Mouse (Mus musculus): ENCODE measurements around the gene Nucks1.
A peak's percentile ranks its signal among the peaks of the same experiment; 100 is the strongest.
"Not testable (repeated sequence)": the region's sequence is repeated elsewhere in the genome, so short reads cannot be mapped to it uniquely, and the experiment has no call there.

Gene Nucks1

DNA sequence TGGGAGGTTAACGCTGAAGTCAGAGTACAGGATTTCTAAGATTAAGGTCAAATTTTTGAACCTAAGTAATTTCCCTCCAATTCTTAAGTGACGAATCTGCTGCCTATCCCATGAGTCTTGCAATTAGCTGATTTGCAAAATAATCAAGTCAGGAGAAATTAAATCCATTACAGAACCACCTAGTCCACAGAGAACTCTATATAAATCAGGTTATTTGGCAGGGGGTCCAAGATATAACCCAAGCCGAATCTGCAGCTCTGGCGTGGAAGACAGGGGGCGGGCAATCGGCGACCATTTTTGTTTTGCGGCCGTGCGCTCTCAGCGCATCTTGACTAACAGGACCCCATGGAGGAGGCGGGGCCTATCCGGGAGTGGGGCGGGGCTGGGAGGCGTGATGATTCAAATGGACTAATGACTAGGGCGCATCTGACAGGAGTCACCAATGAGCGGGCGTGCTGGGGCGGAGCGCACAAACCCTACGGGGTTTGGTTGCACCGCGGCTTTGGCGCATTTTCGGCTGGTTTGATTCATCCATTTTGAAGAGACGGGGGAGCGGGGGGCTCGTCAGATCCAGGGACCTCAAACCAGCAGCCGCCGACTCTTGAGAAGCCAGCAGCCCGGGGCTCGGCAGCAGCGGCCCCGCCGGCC lies at the start of gene Nucks1:
Gene Nucks1 (plus strand): TSS at position 534 of the 648 bp plus-strand sequence.
- peak; percentile 97 for DNase-seq (ENCODE audit: extremely low read depth, low read depth)

DNA sequence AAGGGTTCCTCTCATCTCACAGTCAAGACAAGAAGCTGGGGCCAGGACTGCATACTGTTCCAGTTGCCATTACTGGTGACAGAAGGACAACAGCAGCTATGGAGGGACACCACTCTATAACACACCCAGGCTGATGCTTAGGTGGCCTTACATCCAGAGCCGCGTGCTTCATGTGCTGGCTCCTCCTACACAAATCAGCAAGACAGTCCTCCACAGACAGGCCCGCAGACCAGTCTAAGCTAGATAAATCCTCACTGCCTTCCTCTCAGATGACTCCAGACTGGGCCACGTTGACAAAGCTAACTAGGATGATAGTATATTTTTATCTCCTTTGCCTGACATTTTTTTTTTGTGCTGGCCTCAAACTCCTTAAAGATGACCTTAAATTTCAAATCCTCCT lies 48.5 kb upstream of the Nucks1 start:
- DNase-seq (ENCODE audit: extremely low read depth, low read depth): no peak

DNA sequence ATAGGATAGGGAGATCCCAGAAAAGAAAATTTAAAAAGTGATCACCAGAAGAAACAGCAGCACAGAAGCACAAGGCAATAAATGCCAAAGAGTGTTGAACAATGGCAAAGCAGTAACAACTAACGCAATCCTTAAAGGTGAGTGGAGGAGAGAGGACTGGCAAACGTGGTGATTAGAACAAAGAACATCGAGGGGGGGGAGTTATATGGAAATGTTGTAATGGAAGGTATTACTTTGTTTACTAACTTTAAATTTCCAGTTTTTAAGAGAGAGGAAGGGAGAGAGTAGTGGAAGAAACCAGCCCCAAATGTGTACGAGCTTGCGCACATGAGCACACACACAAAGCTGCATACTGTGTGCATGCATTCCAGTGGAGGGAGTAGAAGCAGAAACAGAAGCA lies 44.7 kb upstream of the Nucks1 start:
- DNase-seq (ENCODE audit: extremely low read depth, low read depth): no peak

DNA sequence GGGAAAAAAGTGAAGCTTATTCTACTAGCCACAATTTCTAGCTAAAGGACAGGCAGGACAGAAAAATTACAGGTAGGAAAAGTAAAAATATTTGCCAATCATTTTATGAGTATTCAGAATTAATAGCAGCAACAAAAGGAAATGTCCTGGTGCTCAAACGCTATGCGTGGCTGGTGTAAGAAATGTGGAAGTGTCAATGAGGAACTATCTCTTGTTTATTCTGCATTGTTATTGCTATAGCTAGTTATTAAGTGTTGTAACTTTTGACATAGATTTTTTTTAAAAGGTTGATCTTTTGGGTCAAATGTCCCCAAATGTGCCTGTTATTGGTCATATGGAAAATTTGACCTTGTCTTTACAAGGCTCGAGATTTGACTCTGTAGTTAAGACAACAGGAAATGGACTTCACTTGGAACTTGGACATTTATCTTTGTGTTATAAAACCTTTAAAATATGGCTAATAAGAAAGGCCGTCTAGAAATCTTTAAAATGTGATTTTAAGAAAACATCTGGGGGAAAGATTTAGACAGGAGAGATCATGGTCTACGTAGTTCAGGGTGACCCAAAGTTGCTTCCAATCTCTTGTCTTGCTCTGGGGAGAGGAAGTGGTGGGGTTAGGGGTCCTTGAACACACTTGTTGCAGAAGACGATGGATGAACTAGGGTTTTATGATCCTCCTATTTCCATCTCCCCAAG lies 43.9 kb upstream of the Nucks1 start:
- peak; percentile 59 for DNase-seq (ENCODE audit: extremely low read depth, low read depth)

DNA sequence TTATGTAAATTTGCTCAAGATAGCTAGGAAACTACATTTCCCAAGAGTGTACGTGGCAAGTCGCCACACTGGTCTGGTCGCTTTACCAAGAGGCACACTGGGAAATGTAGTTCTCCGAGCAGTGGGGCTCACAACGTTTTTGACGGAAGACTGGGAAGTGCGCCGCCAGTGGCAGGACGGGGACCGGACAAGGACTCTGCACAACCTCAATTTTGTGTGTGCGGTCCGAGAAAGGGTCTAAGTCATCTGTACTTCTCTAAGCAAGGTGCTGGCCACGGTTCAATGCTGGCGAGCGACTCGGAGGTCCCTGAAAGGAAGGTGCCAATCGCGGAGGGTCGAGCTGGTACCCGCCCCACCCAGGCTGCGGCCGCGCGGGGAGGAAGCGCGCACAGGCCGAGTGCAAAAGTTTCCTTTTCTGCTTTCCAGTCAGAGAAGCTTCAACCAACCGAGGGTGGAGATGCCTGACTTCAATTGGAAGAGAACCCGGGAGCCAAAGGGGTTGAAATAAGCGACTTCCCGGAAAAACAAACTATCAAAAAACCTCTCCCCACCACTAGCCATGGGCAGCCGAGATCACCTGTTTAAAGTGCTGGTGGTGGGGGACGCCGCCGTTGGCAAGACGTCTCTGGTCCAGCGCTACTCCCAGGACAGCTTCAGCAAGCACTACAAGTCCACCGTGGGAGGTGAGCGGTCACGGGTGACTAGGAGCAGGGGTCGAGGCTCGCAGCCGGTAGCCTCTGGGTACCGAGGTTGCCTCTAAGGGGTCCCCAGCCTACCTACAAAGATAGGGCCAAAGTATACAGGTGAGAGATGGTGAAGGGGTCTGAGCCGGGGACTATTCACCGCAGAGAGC lies 43.0 kb upstream of the Nucks1 start, which contains the start of gene Rab29:
Gene Rab29 (plus strand): TSS at position 132 of the 853 bp plus-strand sequence.
- peak; percentile 96 for DNase-seq (ENCODE audit: extremely low read depth, low read depth)

DNA sequence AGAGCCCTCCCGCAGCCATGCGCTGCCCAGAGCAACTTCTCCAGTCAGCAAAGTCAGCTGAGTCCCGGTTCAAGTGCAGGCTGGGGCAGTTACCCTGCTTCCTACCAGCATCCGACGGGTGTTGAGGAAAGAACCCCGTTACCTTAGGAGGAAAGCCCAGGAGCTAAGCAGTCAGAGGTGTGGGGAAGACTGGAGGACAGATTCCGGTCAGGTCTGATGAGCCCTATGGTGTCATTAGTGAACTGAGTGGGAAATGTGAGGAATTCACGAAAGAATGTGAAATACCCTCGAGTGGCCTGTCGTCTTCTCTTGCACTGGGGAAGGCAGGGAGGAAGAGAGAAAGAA lies 42.4 kb upstream of the Nucks1 start:
- DNase-seq (ENCODE audit: extremely low read depth, low read depth): no peak

DNA sequence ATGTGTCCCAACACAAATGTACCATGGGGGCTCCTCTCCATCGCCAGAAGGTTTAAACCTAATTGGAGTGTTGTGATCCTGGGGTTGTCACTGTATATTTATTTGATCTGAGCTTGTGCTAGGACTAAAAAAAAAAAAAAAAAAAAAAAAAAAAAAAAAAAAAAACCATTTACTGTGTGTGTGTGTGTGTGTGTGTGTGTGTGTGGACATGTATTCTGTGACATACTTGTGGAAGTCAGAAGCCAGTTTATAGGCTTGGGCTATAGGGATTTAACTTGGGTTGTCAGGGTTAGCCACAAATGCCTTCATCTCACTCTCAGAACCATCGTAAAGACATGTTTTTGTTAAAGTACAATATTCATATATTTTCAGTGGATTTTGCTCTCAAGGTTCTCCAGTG lies 40.8 kb upstream of the Nucks1 start:
- DNase-seq (ENCODE audit: extremely low read depth, low read depth): no peak

DNA sequence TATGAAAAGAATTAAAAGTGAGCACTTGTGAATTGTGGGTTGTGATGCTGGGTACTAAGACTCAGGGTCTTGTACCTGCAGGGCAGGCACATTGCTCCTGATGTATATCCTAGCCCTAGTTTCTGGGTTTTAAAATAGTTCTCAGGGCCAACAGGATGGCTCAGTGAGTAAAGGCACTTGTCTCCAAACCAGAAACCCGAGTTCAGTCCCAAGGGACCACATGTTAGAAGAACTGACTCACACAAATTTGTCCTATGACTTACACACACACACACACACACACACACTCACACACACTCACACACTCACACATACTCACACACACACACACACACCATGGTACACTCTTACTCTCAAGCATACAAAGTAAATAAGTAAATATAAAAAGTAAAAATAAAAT lies 37.5 kb upstream of the Nucks1 start:
- DNase-seq (ENCODE audit: extremely low read depth, low read depth): no peak

DNA sequence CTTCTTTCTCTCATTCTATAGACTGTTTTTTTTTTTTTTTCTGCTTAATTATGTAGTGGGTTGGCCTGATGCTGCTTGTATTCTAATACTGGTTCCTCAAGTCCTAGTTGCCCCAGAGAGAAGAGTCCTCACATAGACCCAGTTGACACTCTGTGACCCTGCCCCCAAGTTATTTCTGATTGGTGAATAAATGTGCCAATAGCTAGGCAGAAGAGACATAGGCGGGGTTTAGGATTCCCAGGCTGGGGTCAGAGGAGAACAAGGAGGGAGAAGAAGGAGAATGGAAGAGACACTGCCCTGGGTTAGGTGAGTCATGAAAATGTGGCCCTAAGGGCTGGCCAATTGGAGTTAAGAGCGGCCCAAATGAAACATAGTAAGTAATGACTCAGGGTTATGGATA lies 30.5 kb upstream of the Nucks1 start:
- DNase-seq (ENCODE audit: extremely low read depth, low read depth): no peak

DNA sequence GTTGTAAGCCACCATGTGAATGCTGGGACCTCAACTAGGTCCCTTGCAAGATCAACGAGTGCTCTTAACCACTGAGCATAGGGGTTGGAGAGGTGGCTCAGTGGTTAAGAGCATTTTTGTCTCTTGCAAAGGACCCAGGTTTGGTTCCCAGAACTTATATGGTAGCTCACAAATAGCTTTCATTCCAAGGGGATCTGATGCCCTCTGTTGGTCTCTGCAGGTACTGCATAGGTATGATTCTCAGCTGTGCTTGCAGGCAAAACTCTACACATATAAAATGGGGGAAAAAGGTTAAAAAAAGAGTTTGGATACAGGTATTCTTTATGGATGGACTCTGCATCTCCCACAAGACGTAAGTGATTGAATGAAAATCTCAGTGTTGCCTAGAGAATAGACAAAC lies 27.5 kb upstream of the Nucks1 start:
- peak; percentile 31 for DNase-seq (ENCODE audit: extremely low read depth, low read depth)

DNA sequence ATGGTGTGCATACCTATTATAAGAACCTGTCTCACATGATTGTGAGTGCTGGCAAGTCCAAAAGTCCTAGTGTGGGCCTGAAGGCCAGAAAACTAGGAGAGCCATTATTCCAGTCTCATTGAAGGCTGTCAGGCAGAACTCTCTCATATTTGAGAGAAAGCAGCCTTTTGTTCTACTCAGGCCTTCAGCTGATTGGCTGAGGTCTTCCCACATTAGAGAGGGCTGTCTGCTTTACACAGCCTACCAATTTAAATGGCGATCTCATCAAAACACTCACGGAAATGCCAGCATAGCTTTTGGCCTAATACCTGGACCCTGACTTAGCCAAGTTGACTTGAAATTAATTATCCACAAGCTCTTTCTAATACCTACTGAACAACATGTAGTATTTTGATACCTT lies 24.2 kb upstream of the Nucks1 start:
- no peak for DNase-seq (ENCODE audit: extremely low read depth, low read depth)

DNA sequence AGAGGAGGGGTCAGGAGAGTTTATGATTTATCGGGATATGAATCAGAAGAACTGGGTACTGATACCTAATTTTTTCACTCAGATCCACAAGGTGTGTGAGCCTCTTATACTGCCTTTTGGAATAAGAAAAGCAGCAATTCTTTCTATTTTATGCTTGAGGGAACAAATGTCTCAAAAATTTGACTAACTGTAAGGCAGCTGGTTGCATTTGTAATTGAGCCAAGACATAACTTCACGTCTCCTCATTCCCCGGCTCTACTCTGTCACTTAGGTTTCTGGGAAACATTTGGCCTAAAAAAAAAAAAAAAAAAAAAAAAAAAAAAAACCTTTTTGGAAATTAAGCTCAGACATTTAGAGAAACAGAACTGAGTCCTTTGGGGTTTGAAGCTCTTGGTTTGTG lies 23.7 kb upstream of the Nucks1 start:
- no peak for DNase-seq (ENCODE audit: extremely low read depth, low read depth)

DNA sequence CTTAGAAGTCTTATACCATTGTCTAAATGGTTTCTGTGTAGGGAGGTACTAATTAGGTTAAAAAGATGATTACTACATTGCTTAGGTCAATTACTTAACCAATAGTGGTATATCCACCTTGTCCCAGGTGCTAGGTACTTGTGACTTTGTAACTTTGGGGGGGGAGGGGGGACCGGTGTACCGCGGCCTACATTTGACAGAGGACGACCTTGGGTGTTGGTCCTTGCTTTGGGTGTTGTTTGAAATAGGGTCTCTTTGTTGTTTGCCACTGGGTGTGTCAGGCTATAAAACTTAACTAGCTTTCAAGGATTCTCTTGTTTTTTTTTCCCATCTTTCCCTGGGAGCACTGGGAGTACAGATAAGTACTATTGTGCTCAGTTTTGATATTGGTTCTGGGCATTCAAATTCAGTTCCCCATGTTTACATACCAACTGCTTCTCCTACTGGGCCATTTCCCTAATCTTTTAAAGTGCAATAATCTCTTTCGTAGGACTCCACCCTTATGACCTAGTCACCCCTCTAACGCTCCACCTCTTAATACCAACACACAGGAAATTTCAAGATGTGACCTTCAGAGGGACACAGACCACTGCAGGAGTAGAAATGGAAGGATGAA lies 20.2 kb upstream of the Nucks1 start:
- DNase-seq (ENCODE audit: extremely low read depth, low read depth): no peak

DNA sequence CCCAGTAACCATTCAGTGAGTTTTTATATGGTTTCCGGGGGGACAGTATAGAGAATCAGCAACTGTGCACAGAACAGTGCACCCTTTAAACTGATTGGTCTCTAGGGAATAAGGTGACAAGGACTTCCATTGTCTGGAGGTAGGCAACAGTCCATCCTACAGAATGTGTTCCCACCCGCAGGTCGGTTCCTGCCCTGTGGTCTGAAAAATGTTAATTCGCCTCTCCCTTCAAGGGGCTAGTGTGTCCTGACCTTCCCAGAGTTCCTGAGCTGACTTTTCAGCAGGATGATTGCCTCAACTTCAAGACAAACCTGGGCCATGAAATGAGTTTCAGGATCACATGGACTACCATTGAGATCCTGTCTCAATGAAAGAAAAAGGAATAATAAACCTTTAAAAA lies 18.9 kb upstream of the Nucks1 start:
- DNase-seq (ENCODE audit: extremely low read depth, low read depth): no peak

DNA sequence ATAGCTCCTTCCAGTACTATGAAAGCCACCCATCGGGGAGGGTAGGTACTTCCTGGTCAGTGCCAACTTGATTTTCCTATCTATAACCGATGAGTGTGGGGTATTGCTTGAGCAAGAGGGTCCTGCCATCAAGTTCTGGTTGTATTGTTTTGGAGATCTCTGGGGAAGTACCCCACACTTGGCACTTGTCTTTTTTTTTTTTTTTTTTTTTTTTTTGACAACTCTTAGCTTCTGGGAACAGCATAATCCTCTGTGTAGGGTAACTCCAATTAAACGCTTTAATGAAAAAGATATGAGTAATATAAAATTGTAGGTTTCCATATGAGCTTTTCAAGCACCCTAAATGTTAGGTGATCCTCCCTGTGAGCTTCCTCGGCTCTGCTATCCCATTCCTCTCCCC lies 7.7 kb upstream of the Nucks1 start:
- no peak for DNase-seq (ENCODE audit: extremely low read depth, low read depth)

DNA sequence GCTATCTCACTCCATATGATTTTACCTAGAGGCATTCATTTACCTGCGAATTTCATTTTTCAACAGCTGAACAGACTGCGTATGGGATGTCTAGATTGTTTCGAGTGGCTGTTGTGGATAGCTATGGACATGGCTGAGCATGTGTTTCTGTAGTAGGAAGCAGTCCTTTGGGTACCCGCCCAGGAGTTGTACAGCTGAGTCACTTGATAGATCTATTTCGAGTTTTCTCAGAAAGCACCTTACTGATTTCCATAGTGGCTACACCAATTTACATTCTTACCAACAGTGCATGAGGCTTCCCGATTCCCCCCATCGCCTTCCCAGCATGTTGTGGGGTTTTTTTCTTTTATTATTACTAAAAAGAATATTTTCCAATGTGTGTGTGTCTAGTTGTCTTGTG lies 7.1 kb upstream of the Nucks1 start:
- no peak for DNase-seq (ENCODE audit: extremely low read depth, low read depth)

DNA sequence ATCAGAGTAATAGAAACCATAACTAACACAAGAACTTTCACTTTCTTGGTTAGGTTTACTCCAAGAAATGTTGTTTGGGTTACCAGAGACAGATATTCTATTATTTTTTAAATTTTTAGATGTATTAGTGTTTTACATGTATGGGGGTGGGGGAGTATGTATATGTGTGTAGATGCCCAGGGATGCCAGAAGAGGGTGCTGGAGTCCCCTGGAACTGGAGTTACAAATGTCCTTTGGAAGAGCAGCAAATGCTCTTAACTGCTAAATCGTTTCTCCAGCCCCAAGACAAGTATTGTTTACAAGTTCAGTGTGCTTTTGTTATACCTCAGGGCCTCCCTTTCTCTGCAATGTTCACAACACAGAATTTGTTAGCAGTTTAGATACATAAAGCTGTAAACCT lies 4.8 kb upstream of the Nucks1 start:
- peak; percentile 44 for DNase-seq (ENCODE audit: extremely low read depth, low read depth)

DNA sequence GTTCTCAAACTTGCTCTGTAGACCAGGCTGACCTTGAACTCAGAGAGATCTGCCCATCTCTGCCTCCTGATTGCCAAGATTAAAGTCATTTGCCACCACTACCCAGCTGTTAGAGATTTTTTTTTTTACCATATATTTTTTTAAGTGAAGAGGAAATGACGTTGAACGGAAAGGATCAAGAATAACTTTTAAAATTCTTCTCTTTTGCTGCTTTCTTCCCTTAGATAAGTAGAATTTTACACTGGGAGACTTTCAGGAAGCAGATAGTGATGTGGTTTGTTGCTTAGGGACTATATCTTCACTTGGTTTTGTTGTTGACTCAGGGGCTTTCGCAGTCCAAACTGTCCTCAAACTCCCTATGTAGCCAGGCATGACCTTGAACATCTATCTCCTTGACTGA lies 1.9 kb upstream of the Nucks1 start:
- DNase-seq (ENCODE audit: extremely low read depth, low read depth): peak; percentile 74

DNA sequence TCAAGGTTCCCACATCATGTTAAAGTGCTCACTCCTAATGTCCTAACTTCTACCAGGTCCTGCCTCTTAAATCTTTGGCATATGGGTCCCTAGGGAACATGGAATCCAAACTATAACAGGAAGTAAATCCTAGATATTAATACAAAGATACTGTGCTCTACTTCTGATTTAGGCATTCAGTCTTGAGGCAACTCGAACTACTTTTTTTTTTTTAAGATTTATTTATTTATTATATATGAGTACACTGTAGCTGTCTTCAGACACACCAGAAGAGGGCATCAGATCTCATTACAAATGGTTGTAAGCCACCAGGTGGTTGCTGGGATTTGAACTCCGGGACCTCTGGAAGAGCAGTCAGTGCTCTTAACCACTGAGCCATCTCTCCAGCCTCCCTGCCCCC lies 1.1 kb upstream of the Nucks1 start:
- DNase-seq (ENCODE audit: extremely low read depth, low read depth): not testable (repeated sequence)

DNA sequence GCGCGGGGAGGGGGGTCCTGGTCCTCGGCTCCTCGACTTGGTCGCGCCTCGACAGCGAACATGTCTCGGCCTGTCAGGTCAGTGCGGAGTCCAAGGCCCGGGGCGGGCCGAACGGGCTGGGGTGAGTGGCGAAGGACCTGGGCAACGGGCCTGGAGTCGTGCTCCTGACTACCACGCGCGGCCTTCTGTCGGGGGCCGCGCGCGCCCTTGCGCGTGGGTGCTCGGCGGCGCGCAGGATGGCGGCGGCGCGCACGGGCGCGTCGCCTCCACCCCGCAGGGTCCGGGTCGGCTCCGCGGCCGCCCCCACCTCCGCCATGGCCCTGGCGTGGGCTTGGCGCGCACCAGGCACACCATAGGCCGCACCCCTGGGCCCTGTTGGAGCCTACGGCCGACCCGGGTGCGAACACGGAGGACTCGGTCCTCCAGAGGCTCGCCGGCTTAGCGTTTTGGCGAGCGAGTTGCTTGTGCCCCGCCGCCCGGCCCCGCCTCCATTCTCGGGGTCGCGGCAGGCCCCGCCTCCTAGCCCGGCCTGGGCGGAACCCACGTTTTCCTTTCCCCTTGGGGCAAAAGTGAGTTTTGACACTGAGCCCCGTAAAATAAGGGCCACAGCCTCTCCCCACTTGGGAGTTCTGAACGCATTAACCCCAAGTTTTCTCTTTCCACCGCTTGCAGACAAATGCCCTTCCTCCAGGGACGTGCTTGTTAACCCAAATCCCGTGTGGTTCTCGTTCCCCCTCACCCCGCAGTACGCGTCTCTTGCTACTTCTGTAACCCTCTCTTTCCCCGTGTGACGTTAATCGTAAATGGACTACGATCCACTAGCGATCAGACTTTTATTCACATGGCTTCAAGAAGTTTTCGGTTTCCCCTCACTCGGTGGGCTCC lies 582 bp downstream of the Nucks1 start:
- DNase-seq (ENCODE audit: extremely low read depth, low read depth): peak; percentile 68

DNA sequence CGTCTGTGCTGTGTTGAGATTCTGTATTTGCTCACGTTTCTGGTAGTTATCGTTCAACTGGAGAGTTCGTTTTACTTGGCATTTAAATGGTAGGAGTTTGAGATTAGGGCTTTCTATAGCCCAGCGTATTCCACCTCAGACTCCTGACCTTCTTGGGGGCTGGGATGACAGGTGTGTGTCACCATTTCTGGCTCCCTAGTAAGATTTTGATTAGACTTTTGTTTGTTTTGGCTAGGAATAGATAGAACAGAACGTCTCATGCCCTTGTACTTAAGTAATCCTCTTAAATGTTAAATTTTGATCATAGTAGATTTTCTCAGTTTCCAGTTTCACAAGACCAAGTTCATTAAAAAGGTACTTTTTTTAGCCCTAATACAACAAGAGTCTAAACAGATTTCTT lies 7.3 kb downstream of the Nucks1 start:
- DNase-seq (ENCODE audit: extremely low read depth, low read depth): no peak

All from MEL-GATA-1-ER (cell line).